Mouse (Mus musculus) embryonic fibroblast, embryonic 13.5 days (primary cell): ENCODE measurements around the gene Churc1. TPM values are rescaled to one million over a fixed set of nuclear protein-coding genes. Genes with fewer than 3 reads are reported as not detected.

Experiments used
- H3K27ac ChIP-seq: 2 replicates; pipeline ENCODE4 v1.5.1; 2012; ENCODE audit warnings: low read length, control low read depth, inconsistent platforms; ENCODE audit not compliant: insufficient read depth
- H3K4me1 ChIP-seq: 2 replicates; pipeline ENCODE4 v1.6.1; 2011; ENCODE audit warnings: low read length; ENCODE audit not compliant: control insufficient read depth, insufficient read depth
- H3K4me3 ChIP-seq: 2 replicates; pipeline ENCODE4 v1.5.1; 2011; ENCODE audit warnings: mild to moderate bottlenecking, control low read depth, low read length; ENCODE audit not compliant: insufficient read depth
- CTCF ChIP-seq: IDR thresholded peaks from 2 replicates; pipeline ENCODE4 v1.5.1; 2011; ENCODE audit warnings: mild to moderate bottlenecking, control low read depth, low read length, moderate library complexity, borderline replicate concordance; ENCODE audit not compliant: insufficient read depth
- POLR2A ChIP-seq: IDR thresholded peaks from 2 replicates; pipeline ENCODE4 v1.6.1; 2011; ENCODE audit warnings: low read depth, mild to moderate bottlenecking, control low read depth, low read length, moderate library complexity
- polyA plus RNA-seq: library from polyadenylated mRNA; stranded (reverse); fragments of >200 nt; gene quantifications from 2 replicates; pipeline ENCODE4 v1.2.4, GENCODE M21; 2011; ENCODE audit warnings: low read depth; ENCODE audit not compliant: missing spikeins, insufficient read length

The Churc1 gene
- polyA plus RNA-seq, 1 experiment: 43.3 TPM

- H3K27ac ChIP-seq: no peak overlapping the region
- no peaks in the 10 kb centered on the region for H3K4me1 ChIP-seq
- no peak overlapping the region for H3K4me3 ChIP-seq
- TF ChIP-seq CTCF: peak; percentile 64; the same call in 1 of the 2 replicates
- TF ChIP-seq POLR2A: no peak
Observed at GRCm38 (mm10) chr12:76832704-76833103, 67.4 kb downstream of the Churc1 start.

Other genes with a start within 250 kb of the Churc1 start
- gene Plekhg3, start 234.6 kb upstream of the Churc1 start, polyA plus RNA-seq: 21.8 and 25.1 TPM in 2 replicates
- not detected in 2 replicates for gene Sptb, start 55.0 kb upstream of the Churc1 start, polyA plus RNA-seq
- 51.9 and 81.7 TPM in 2 replicates for gene Fntb, start 51 bp downstream of the Churc1 start, polyA plus RNA-seq
- gene Gpx2, start 30.0 kb downstream of the Churc1 start, polyA plus RNA-seq: not detected in 2 replicates
- 10.5 and 10.9 TPM in 2 replicates for gene Rab15, start 57.4 kb downstream of the Churc1 start, polyA plus RNA-seq
- 83.3 and 98.7 TPM in 2 replicates for gene Max, start 196.7 kb downstream of the Churc1 start, polyA plus RNA-seq